7 mouse cellular contexts compared by ENCODE assay signal in the genomic region with DNA sequence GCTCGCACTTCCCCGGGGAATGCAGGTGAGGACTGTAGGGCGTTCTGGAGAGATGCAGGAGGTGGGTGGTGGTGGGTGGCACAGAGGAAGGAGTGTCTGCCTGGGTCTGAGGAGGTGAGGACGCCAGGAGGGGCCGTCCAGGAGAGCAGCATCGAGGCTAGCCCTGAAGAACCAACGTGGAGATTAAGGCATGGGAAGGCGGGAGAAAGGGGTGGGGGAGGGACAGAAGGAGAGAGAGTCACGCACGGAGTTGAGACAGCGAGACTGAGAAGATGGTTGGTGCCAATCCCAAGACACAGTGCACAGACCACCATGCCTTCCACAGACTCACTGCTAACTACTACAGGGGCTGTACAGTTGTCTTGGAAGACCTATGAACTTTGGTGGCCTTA. TPM values are rescaled to one million over a fixed set of nuclear protein-coding genes. Genes with fewer than 3 reads are reported as not detected.
DNase-seq lines count a peak whose midpoint lies in the region; ATAC-seq lines count a peak whose summit lies in the region.

No protein-coding gene starts in this region.

- no peaks in the 10 kb centered on the region for H3K9me3 ChIP-seq in lung, embryonic 15.5 days
- no peaks in the 10 kb centered on the region for H3K9me3 ChIP-seq in forebrain, embryonic 12.5 days
- no peaks in the 10 kb centered on the region for H3K9me3 ChIP-seq in liver, embryonic 12.5 days (replicated peaks)
- no peaks in the 10 kb centered on the region for H3K9me3 ChIP-seq in stomach, embryonic 14.5 days (ENCODE audit: control insufficient read depth, low read depth, low read length)

- no peak for DNase-seq in lung, postnatal 14 days
- no peak for DNase-seq in embryo, embryonic 10 days (ENCODE audit: low spot score)
- DNase-seq in cerebellum, postnatal 10 days = no peak

- peak overlapping the region; percentile 73 for H3K4me2 ChIP-seq in lung, embryonic 15.5 days
- H3K4me2 ChIP-seq in forebrain, embryonic 12.5 days = peak overlapping the region; percentile 64
- H3K4me2 ChIP-seq in liver, embryonic 12.5 days = peak overlapping the region; percentile 64
- peak overlapping the region; percentile 62 for H3K4me2 ChIP-seq in stomach, embryonic 14.5 days (replicated peaks; ENCODE audit: low read depth, low read length)

- H3K4me3 ChIP-seq in lung, embryonic 15.5 days = peak overlapping the region; percentile 51
- peak overlapping the region; percentile 39 for H3K4me3 ChIP-seq in forebrain, embryonic 12.5 days (replicated peaks)
- peak overlapping the region; percentile 55 for H3K4me3 ChIP-seq in liver, embryonic 12.5 days
- H3K4me3 ChIP-seq in stomach, embryonic 14.5 days (ENCODE audit: low read depth, low read length) = peak overlapping the region; percentile 40

- H3K27ac ChIP-seq in lung, embryonic 15.5 days = no peak overlapping the region
- H3K27ac ChIP-seq in forebrain, embryonic 12.5 days = no peak overlapping the region
- no peak overlapping the region for H3K27ac ChIP-seq in liver, embryonic 12.5 days
- no peak overlapping the region for H3K27ac ChIP-seq in stomach, embryonic 14.5 days (ENCODE audit: low read length)

- H3K9ac ChIP-seq in lung, embryonic 15.5 days = peak overlapping the region; percentile 45
- H3K9ac ChIP-seq in forebrain, embryonic 12.5 days = no peak overlapping the region
- peak overlapping the region; percentile 23; the same call in 1 of the 2 replicates for H3K9ac ChIP-seq in liver, embryonic 12.5 days
- 0 out of 2 replicates have a peak overlapping the region, but pooled peaks have one; percentile 21 for H3K9ac ChIP-seq in stomach, embryonic 14.5 days (replicated peaks; ENCODE audit: low read depth, low read length)

- H3K27me3 ChIP-seq in lung, embryonic 15.5 days = peaks cover 54% of the 10 kb centered on the region
- H3K27me3 ChIP-seq in forebrain, embryonic 12.5 days = peaks cover 91% of the 10 kb centered on the region
- H3K27me3 ChIP-seq in liver, embryonic 12.5 days (replicated peaks) = peaks cover 76% of the 10 kb centered on the region
- peaks cover 35% of the 10 kb centered on the region for H3K27me3 ChIP-seq in stomach, embryonic 14.5 days (ENCODE audit: control insufficient read depth, insufficient read depth, low read length)

- WGBS in lung, embryonic 15.5 days = 9% methylated on average over 11 of the region's 11 CpGs
- 8% methylated on average over 11 of the region's 11 CpGs for WGBS in forebrain, embryonic 12.5 days
- 8% methylated on average over 11 of the region's 11 CpGs for WGBS in liver, embryonic 12.5 days (ENCODE audit: insufficient replicate concordance)
- 9% methylated on average over 11 of the region's 11 CpGs for WGBS in stomach, embryonic 14.5 days

- H3K36me3 ChIP-seq in lung, embryonic 15.5 days = no peaks in the 10 kb centered on the region
- H3K36me3 ChIP-seq in forebrain, embryonic 12.5 days (replicated peaks) = no peaks in the 10 kb centered on the region
- no peaks in the 10 kb centered on the region for H3K36me3 ChIP-seq in liver, embryonic 12.5 days
- no peaks in the 10 kb centered on the region for H3K36me3 ChIP-seq in stomach, embryonic 14.5 days (ENCODE audit: control insufficient read depth, insufficient read depth, low read length)

- ATAC-seq in lung, embryonic 15.5 days (ENCODE audit: borderline replicate concordance, extremely low read depth, low FRiP score, low TSS enrichment) = no peak
- no peak for ATAC-seq in forebrain, embryonic 12.5 days (ENCODE audit: low FRiP score)
- ATAC-seq in liver, embryonic 12.5 days = no peak
- no peak for ATAC-seq in stomach, embryonic 14.5 days (ENCODE audit: insufficient number of reproducible peaks, insufficient read depth, low FRiP score, low read depth)

- peaks cover 5% of the 10 kb centered on the region; the same call in 1 of the 2 replicates for H3K4me1 ChIP-seq in lung, embryonic 15.5 days
- peaks cover 19% of the 10 kb centered on the region for H3K4me1 ChIP-seq in forebrain, embryonic 12.5 days
- peaks cover 26% of the 10 kb centered on the region for H3K4me1 ChIP-seq in liver, embryonic 12.5 days
- 0 out of 2 replicates have a peak, but pooled peaks cover 5% of the 10 kb centered on the region for H3K4me1 ChIP-seq in stomach, embryonic 14.5 days (ENCODE audit: control insufficient read depth, insufficient read depth, low read length)

RNA-seq across cellular contexts. Expression of a gene that starts 1.0 kb away (rescaled TPM):
- polyA plus RNA-seq in lung, embryonic 15.5 days (2015; fragmentation: Nextera tagmentation; extraction: Ambion mirVana) = 17.1 and 29.7 TPM in 2 replicates
- polyA plus RNA-seq in forebrain, embryonic 12.5 days (2016; fragmentation: Nextera tagmentation; extraction: Ambion mirVana) = 0.53 and 1.7 TPM in 2 replicates
- polyA plus RNA-seq in liver, embryonic 12.5 days (2016; fragmentation: Nextera tagmentation; extraction: Ambion mirVana) = 12.5 and 13.5 TPM in 2 replicates
- 5.9 and 8.3 TPM in 2 replicates for polyA plus RNA-seq in stomach, embryonic 14.5 days (2014; fragmentation: Nextera tagmentation; extraction: Ambion mirVana)

RNA-seq across cellular contexts. Expression of a gene that starts 4.8 kb away (rescaled TPM):
- polyA plus RNA-seq in lung, embryonic 15.5 days (2015; fragmentation: Nextera tagmentation; extraction: Ambion mirVana) = 8.6 and 12.7 TPM in 2 replicates
- 0.47 and 1.1 TPM in 2 replicates for polyA plus RNA-seq in forebrain, embryonic 12.5 days (2016; fragmentation: Nextera tagmentation; extraction: Ambion mirVana)
- 5.6 and 6.9 TPM in 2 replicates for polyA plus RNA-seq in liver, embryonic 12.5 days (2016; fragmentation: Nextera tagmentation; extraction: Ambion mirVana)
- 1.6 and 2.4 TPM in 2 replicates for polyA plus RNA-seq in stomach, embryonic 14.5 days (2014; fragmentation: Nextera tagmentation; extraction: Ambion mirVana)

RNA-seq across cellular contexts. Expression of a gene that starts 11.0 kb away (rescaled TPM):
- 6.5 and 10.8 TPM in 2 replicates for polyA plus RNA-seq in lung, embryonic 15.5 days (2015; fragmentation: Nextera tagmentation; extraction: Ambion mirVana)
- 0.78 and 1.1 TPM in 2 replicates for polyA plus RNA-seq in forebrain, embryonic 12.5 days (2016; fragmentation: Nextera tagmentation; extraction: Ambion mirVana)
- 4.5 and 5.0 TPM in 2 replicates for polyA plus RNA-seq in liver, embryonic 12.5 days (2016; fragmentation: Nextera tagmentation; extraction: Ambion mirVana)
- 3.4 and 4.4 TPM in 2 replicates for polyA plus RNA-seq in stomach, embryonic 14.5 days (2014; fragmentation: Nextera tagmentation; extraction: Ambion mirVana)

RNA-seq across cellular contexts. Expression of a gene that starts 11.2 kb away (rescaled TPM):
- 6.7 and 7.6 TPM in 2 replicates for polyA plus RNA-seq in lung, embryonic 15.5 days (2015; fragmentation: Nextera tagmentation; extraction: Ambion mirVana)
- polyA plus RNA-seq in forebrain, embryonic 12.5 days (2016; fragmentation: Nextera tagmentation; extraction: Ambion mirVana) = 1.3 and 2.2 TPM in 2 replicates
- polyA plus RNA-seq in liver, embryonic 12.5 days (2016; fragmentation: Nextera tagmentation; extraction: Ambion mirVana) = 2.3 and 2.6 TPM in 2 replicates
- polyA plus RNA-seq in stomach, embryonic 14.5 days (2014; fragmentation: Nextera tagmentation; extraction: Ambion mirVana) = 5.2 and 7.2 TPM in 2 replicates

RNA-seq across cellular contexts. Expression of a gene that starts 40.2 kb away (rescaled TPM):
- polyA plus RNA-seq in lung, embryonic 15.5 days (2015; fragmentation: Nextera tagmentation; extraction: Ambion mirVana) = 0.09 and 0.14 TPM in 2 replicates
- not detected in 2 replicates for polyA plus RNA-seq in forebrain, embryonic 12.5 days (2016; fragmentation: Nextera tagmentation; extraction: Ambion mirVana)
- polyA plus RNA-seq in liver, embryonic 12.5 days (2016; fragmentation: Nextera tagmentation; extraction: Ambion mirVana) = 0.05 and 0.19 TPM in 2 replicates
- 0.54 TPM in 1 of 2 replicates, not detected in the other for polyA plus RNA-seq in stomach, embryonic 14.5 days (2014; fragmentation: Nextera tagmentation; extraction: Ambion mirVana)
